Mouse (Mus musculus) brain, embryonic 14.5 days (tissue): Measurements from ENCODE around the gene Mmrn2.

Source experiments
- CTCF ChIP-seq: fragments of 200-500 bp; IDR thresholded peaks from 2 replicates; pipeline ENCODE4 v1.5.1; 2012; ENCODE audit warnings: inconsistent platforms, mild to moderate bottlenecking, moderate library complexity, borderline replicate concordance; ENCODE audit not compliant: insufficient read depth, insufficient read length; ENCODE audit errors: extremely low read depth
- POLR2A ChIP-seq: fragments of 200-500 bp; IDR thresholded peaks from 2 replicates; pipeline ENCODE4 v1.6.1; 2012; ENCODE audit warnings: mild to moderate bottlenecking, inconsistent platforms, borderline replicate concordance; ENCODE audit not compliant: poor library complexity, insufficient read depth, insufficient read length, severe bottlenecking; ENCODE audit errors: extremely low read depth

DNA sequence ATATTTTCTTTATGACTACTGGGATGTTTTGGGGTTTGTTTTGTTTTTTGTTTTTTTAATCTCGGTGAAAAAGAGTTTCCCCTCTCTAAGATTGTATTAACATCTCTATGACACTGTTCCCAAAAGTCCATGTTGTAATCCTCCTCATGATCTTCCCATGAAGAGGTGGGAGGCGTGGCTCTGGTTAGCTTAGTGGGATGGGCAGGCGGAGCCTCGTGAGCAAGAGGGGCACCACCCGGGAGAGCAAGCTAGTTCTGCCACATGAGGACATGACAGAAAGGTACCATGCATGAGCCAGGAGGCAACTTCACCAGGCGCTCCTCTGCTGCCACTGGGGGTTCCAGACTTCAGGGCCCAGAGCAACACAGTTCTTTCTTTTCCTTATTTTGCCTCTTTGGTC is 22.7 kb upstream of the Mmrn2 start:
- TF ChIP-seq CTCF (no peak), POLR2A (no peak)
